Mouse (Mus musculus): Measurements from ENCODE around the gene Uso1.
"Not testable (repeated sequence)": the region's sequence is repeated elsewhere in the genome, so short reads cannot be mapped to it uniquely, and the experiment has no call there.

Uso1 gene

DNA sequence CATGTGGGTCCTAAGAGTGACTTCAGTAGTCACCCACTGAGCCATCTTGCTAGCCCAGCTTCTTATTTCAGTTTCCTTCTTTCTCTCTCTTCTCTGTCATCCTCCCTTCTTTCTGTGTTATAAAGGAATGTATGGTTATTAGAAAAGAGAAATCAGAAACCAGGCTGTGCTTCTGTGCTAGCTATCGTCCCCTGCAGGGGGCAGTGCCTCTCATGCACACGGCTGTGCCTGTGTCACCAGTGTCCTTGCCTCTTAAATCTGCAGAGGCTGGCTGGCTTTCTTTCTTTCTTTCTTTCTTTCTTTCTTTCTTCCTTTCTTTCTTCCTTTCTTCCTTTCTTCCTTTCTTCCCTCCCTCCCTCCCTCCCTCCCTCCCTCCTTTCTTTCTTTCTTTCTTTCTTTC, 58.0 kb downstream of the Uso1 start:
- DNase-seq (ENCODE audit: low read depth, low spot score): not testable (repeated sequence)

DNA sequence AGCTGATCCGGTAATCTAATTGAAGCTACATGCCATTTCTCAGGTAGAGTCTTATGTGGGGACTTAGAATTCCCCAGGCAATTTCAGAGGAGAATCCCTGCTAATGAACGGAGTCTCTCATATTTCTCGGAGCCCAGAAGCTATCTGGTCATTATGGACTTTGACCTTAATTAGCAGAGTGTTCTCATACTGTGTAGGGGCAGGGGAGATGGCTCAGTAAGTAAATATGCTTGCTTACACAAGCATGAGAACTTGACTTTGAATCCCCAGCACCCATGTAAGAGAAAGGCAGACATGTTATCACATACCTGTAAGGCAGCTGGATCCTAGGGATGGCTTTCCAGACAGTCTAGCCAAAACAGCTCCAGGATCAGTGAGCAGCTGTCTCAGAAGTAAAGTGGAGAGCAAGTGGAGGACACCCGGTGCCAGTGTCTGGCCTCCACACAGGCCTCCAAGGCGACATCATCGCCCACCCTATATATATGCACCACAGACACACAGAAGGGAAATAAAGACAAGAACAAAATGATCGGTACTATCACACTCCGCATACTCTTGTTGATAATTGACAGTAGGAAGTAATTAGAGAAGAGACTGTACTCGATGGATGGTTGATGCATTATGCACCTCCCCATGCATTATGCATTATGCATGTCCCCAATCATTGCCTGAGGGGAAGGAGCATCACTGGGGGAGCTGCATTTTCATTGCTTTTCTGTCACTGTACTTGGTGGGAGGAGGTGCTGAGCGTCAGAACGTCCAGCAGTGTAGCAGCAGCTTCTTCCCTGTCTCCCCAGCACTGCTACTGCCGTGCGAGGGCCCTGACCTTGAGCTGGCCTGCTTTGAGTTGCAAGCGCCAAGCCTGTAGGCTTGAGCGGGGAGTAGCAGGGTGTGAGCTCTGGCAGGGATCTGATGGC, 59.4 kb downstream of the Uso1 start:
- no peak for DNase-seq (ENCODE audit: low read depth, low spot score)

GRCm38 (mm10) chr5:92198266-92198665, 60.5 kb downstream of the Uso1 start:
- DNase-seq (ENCODE audit: low read depth, low spot score): no peak

GRCm38 (mm10) chr5:92204162-92205036, 66.7 kb downstream of the Uso1 start:
- no peak for DNase-seq (ENCODE audit: low read depth, low spot score)

DNA sequence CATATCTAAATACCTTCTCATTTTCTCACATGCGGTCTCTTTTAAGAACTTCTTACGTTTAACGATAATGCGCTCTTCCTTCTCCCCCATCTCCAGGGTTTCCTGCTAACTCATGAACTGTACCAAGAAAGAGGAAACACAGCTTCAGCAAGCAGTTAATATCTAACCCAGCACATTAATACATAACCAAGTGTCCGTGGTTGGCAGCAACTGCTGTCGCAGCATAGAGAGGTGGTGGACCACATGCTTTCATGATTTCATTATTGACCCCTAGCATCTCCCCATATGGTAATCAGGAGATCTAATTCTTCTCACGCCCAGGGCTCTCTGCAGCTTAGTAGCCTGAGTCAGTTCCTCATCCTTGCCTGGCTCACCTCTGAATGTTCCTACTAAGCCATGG, 67.4 kb downstream of the Uso1 start:
- DNase-seq (ENCODE audit: low read depth, low spot score): no peak

- DNase-seq (ENCODE audit: low read depth, low spot score): no peak
Observed at GRCm38 (mm10) chr5:92205706-92206105, 68.0 kb downstream of the Uso1 start.

DNA sequence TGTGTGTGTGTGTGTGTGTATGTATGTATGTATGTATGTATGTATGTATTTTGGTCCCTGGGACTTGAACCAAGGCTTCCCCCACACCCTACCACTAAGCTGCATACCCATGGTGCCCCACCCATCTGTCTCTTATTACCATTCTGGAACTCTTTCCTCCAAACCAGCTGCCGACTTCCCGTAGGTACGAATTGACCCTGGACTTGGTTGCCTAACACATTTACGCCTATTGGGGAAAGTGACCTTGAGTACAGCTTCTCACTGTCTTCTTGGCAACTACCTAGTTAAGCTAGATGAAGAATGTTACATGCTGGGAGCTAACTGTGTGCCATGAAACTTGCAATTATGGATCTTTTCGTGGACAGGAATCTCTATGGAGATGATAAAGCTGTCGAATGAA, 68.4 kb downstream of the Uso1 start:
- DNase-seq (ENCODE audit: low read depth, low spot score): no peak

DNA sequence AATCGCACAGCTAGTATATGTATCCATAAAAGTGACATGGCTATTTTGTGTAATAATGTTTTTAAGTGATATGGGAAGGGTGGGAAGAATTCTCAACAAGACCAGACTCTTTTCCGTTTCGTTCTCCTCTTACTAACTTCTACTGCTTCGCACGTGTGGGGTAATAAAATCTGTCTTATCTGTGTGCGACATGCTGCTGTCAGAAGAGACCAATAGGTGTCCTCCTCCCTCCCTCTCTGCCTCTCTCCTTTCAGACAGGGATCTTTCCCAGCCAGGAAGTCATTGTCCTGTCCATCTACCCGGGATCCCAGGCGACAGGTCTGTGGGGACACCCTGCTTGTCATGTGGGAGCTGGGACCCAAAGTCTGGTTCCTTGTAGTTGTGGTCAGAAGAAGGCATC, 72.5 kb downstream of the Uso1 start:
- no peak for DNase-seq (ENCODE audit: low read depth, low spot score)

GRCm38 (mm10) chr5:92212231-92212630, 74.5 kb downstream of the Uso1 start:
- DNase-seq (ENCODE audit: low read depth, low spot score): no peak

DNA sequence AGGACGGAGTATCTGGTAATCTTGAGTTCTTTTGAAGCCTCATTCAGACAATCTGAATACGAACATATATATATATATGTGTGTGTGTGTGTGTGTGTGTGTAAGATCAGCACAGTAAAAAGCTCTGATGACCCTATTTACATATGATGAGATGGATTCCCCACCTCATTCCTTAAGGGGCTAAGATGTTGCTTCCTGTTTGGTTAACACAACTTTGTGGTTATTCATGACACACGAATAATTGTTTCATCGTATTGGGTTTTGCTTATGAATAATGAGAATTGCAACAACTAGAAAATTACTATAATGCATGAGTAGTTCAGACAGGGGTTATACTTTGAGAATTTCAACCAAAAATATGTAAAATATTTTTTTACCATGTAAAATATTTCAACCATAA, 77.6 kb downstream of the Uso1 start, which contains the start of gene U90926:
Gene U90926, minus strand, starts transcription at position 101 of the 400 bp plus-strand sequence.
- no peak for DNase-seq (ENCODE audit: low read depth, low spot score)

- DNase-seq (ENCODE audit: low read depth, low spot score): no peak
Observed at GRCm38 (mm10) chr5:92218915-92219793, 81.4 kb downstream of the Uso1 start.

GRCm38 (mm10) chr5:92219826-92220225, 82.1 kb downstream of the Uso1 start:
- DNase-seq (ENCODE audit: low read depth, low spot score): no peak

GRCm38 (mm10) chr5:92220287-92220902, 82.7 kb downstream of the Uso1 start:
- DNase-seq (ENCODE audit: low read depth, low spot score): no peak

GRCm38 (mm10) chr5:92227782-92228181, 90.0 kb downstream of the Uso1 start:
- DNase-seq (ENCODE audit: low read depth, low spot score): no peak

GRCm38 (mm10) chr5:92228776-92229175, 91.0 kb downstream of the Uso1 start:
- DNase-seq (ENCODE audit: low read depth, low spot score): no peak

GRCm38 (mm10) chr5:92229514-92229913, 91.8 kb downstream of the Uso1 start:
- DNase-seq (ENCODE audit: low read depth, low spot score): no peak

GRCm38 (mm10) chr5:92230306-92230705, 92.6 kb downstream of the Uso1 start:
- DNase-seq (ENCODE audit: low read depth, low spot score): no peak

GRCm38 (mm10) chr5:92231836-92232235, 94.1 kb downstream of the Uso1 start:
- DNase-seq (ENCODE audit: low read depth, low spot score): no peak

DNA sequence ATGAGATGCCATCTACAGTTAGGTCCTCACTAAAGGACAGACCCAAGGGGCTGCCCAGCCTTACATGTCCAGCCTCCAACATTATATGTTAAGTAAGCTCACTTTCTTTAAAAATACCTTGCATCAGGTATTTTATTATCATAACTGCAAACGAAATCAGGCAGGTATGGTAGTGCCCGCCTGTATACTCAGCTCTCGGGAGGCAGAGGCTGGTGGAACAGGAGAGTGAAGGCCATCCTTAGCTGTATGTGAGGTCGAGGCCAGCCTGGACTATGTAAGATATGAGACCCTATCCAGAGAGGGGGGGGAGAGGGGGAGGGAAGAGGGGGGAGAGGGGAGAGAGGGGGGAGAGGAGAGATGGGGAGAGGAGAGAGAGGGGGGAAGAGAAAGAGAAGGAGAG, 95.6 kb downstream of the Uso1 start:
- DNase-seq (ENCODE audit: low read depth, low spot score): no peak

GRCm38 (mm10) chr5:92234939-92235557, 97.3 kb downstream of the Uso1 start:
- no peak for DNase-seq (ENCODE audit: low read depth, low spot score)

Data from embryo, embryonic 11.5 days (tissue).